Mouse (Mus musculus): ENCODE data around the gene Ptpa.

DNA sequence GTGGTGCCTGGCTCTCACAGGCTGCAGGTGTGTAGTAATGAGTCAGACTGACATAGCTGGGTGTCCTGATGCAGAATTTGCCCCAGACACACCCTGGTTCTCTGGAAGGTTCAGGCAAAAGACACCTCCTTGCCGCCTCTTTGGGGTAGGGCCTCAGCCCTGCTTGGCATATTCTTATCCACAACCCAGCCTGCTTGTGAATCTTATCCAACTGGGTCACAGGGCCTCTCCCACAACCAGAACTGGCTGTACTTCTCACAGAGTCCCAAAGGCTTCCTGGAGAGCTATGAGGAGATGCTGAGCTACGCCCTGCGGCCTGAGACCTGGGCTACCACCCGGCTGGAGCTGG, 34.5 kb upstream of the Ptpa start:
- TF ChIP-seq POLR2A (IDR thresholded peaks at IDR 0.05; ENCODE audit: borderline replicate concordance, extremely low read depth, insufficient read depth, insufficient read length, poor library complexity, severe bottlenecking) (no peak), CTCF (IDR thresholded peaks at IDR 0.05; ENCODE audit: borderline replicate concordance, extremely low read depth, insufficient read depth, insufficient read length) (no peak)
